Mouse (Mus musculus): Measurements from ENCODE around the gene Fam117b. TPM values are rescaled to one million over a fixed set of nuclear protein-coding genes. Genes with fewer than 3 reads are reported as not detected.

Gene Fam117b
- polyA plus RNA-seq, 1 experiment from 2014 or later, result 14.6 TPM

- no peak overlapping the region for H3K4me3 ChIP-seq (ENCODE audit: low read depth, low read length)
- ATAC-seq (replicated peaks; ENCODE audit: insufficient number of reproducible peaks, low FRiP score, low TSS enrichment, low read depth), result no peak
- DNase-seq (ENCODE audit: low spot score), result no peak
- H3K4me1 ChIP-seq (ENCODE audit: control insufficient read depth, insufficient read depth, low read length), result no peaks in the 10 kb centered on the region
- no peak overlapping the region for H3K9ac ChIP-seq (replicated peaks; ENCODE audit: low read length)
- no peak overlapping the region for H3K4me2 ChIP-seq (ENCODE audit: low read depth, low read length)
- no peaks in the 10 kb centered on the region for H3K9me3 ChIP-seq (replicated peaks; ENCODE audit: control insufficient read depth, low read length)
- no peaks in the 10 kb centered on the region for H3K36me3 ChIP-seq (replicated peaks; ENCODE audit: control insufficient read depth, insufficient read depth, low read depth, low read length)
- H3K27ac ChIP-seq (replicated peaks; ENCODE audit: low read depth, low read length), result no peak overlapping the region
- no peaks in the 10 kb centered on the region for H3K27me3 ChIP-seq (ENCODE audit: control insufficient read depth, insufficient read depth, low read length)
- 89% methylated on average over 1 of the region's 1 CpGs for WGBS
Measured at GRCm38 (mm10) chr1:59959941-59960340, 47.1 kb downstream of the Fam117b start.

- DNase-seq (ENCODE audit: low spot score) (no peak), ATAC-seq (replicated peaks; ENCODE audit: insufficient number of reproducible peaks, low FRiP score, low TSS enrichment, low read depth) (no peak)
- Histone ChIP-seq H3K36me3 (replicated peaks; ENCODE audit: control insufficient read depth, insufficient read depth, low read depth, low read length) (no peaks in the 10 kb centered on the region), H3K4me2 (ENCODE audit: low read depth, low read length) (no peak overlapping the region), H3K27ac (replicated peaks; ENCODE audit: low read depth, low read length) (no peak overlapping the region), H3K4me1 (ENCODE audit: control insufficient read depth, insufficient read depth, low read length) (no peaks in the 10 kb centered on the region), H3K27me3 (ENCODE audit: control insufficient read depth, insufficient read depth, low read length) (no peaks in the 10 kb centered on the region), H3K9ac (replicated peaks; ENCODE audit: low read length) (no peak overlapping the region), H3K9me3 (replicated peaks; ENCODE audit: control insufficient read depth, low read length) (no peaks in the 10 kb centered on the region), H3K4me3 (ENCODE audit: low read depth, low read length) (no peak overlapping the region)
- 86% methylated on average over 6 of the region's 6 CpGs for WGBS
Measured at GRCm38 (mm10) chr1:59966171-59966785, 53.5 kb downstream of the Fam117b start.

GRCm38 (mm10) chr1:59967291-59967690, 54.5 kb downstream of the Fam117b start:
- no peak for ATAC-seq (replicated peaks; ENCODE audit: insufficient number of reproducible peaks, low FRiP score, low TSS enrichment, low read depth)
- H3K9ac ChIP-seq (replicated peaks; ENCODE audit: low read length), result no peak overlapping the region
- 88% methylated on average over 4 of the region's 4 CpGs for WGBS
- no peaks in the 10 kb centered on the region for H3K36me3 ChIP-seq (replicated peaks; ENCODE audit: control insufficient read depth, insufficient read depth, low read depth, low read length)
- H3K4me1 ChIP-seq (ENCODE audit: control insufficient read depth, insufficient read depth, low read length), result no peaks in the 10 kb centered on the region
- no peak overlapping the region for H3K4me2 ChIP-seq (ENCODE audit: low read depth, low read length)
- no peak overlapping the region for H3K4me3 ChIP-seq (ENCODE audit: low read depth, low read length)
- DNase-seq (ENCODE audit: low spot score), result peak; percentile 26
- H3K27me3 ChIP-seq (ENCODE audit: control insufficient read depth, insufficient read depth, low read length), result no peaks in the 10 kb centered on the region
- H3K9me3 ChIP-seq (replicated peaks; ENCODE audit: control insufficient read depth, low read length), result no peaks in the 10 kb centered on the region
- H3K27ac ChIP-seq (replicated peaks; ENCODE audit: low read depth, low read length), result no peak overlapping the region

- Histone ChIP-seq H3K4me1 (ENCODE audit: control insufficient read depth, insufficient read depth, low read length) (no peaks in the 10 kb centered on the region), H3K9ac (replicated peaks; ENCODE audit: low read length) (no peak overlapping the region), H3K9me3 (replicated peaks; ENCODE audit: control insufficient read depth, low read length) (no peaks in the 10 kb centered on the region), H3K27me3 (ENCODE audit: control insufficient read depth, insufficient read depth, low read length) (no peaks in the 10 kb centered on the region), H3K27ac (replicated peaks; ENCODE audit: low read depth, low read length) (no peak overlapping the region), H3K4me2 (ENCODE audit: low read depth, low read length) (no peak overlapping the region), H3K4me3 (ENCODE audit: low read depth, low read length) (no peak overlapping the region), H3K36me3 (replicated peaks; ENCODE audit: control insufficient read depth, insufficient read depth, low read depth, low read length) (no peaks in the 10 kb centered on the region)
- ATAC-seq (replicated peaks; ENCODE audit: insufficient number of reproducible peaks, low FRiP score, low TSS enrichment, low read depth) (no peak), DNase-seq (ENCODE audit: low spot score) (no peak)
Measured at GRCm38 (mm10) chr1:59986626-59987025, 73.8 kb downstream of the Fam117b start.

GRCm38 (mm10) chr1:59987399-59988040, 74.7 kb downstream of the Fam117b start:
- Histone ChIP-seq H3K9me3 (replicated peaks; ENCODE audit: control insufficient read depth, low read length) (no peaks in the 10 kb centered on the region), H3K9ac (replicated peaks; ENCODE audit: low read length) (no peak overlapping the region), H3K4me3 (ENCODE audit: low read depth, low read length) (no peak overlapping the region), H3K36me3 (replicated peaks; ENCODE audit: control insufficient read depth, insufficient read depth, low read depth, low read length) (no peaks in the 10 kb centered on the region), H3K27ac (replicated peaks; ENCODE audit: low read depth, low read length) (no peak overlapping the region), H3K4me1 (ENCODE audit: control insufficient read depth, insufficient read depth, low read length) (no peaks in the 10 kb centered on the region), H3K4me2 (ENCODE audit: low read depth, low read length) (no peak overlapping the region), H3K27me3 (ENCODE audit: control insufficient read depth, insufficient read depth, low read length) (no peaks in the 10 kb centered on the region)
- no peak for DNase-seq (ENCODE audit: low spot score)
- ATAC-seq (replicated peaks; ENCODE audit: insufficient number of reproducible peaks, low FRiP score, low TSS enrichment, low read depth), result no peak
- 89% methylated on average over 3 of the region's 3 CpGs for WGBS

GRCm38 (mm10) chr1:59995646-59996045, 82.8 kb downstream of the Fam117b start:
- DNase-seq (ENCODE audit: low spot score) (no peak), ATAC-seq (replicated peaks; ENCODE audit: insufficient number of reproducible peaks, low FRiP score, low TSS enrichment, low read depth) (no peak)
- Histone ChIP-seq H3K9ac (replicated peaks; ENCODE audit: low read length) (no peak overlapping the region), H3K9me3 (replicated peaks; ENCODE audit: control insufficient read depth, low read length) (no peaks in the 10 kb centered on the region), H3K36me3 (replicated peaks; ENCODE audit: control insufficient read depth, insufficient read depth, low read depth, low read length) (no peaks in the 10 kb centered on the region), H3K4me2 (ENCODE audit: low read depth, low read length) (no peak overlapping the region), H3K27ac (replicated peaks; ENCODE audit: low read depth, low read length) (no peak overlapping the region), H3K4me3 (ENCODE audit: low read depth, low read length) (no peak overlapping the region), H3K27me3 (ENCODE audit: control insufficient read depth, insufficient read depth, low read length) (no peaks in the 10 kb centered on the region), H3K4me1 (ENCODE audit: control insufficient read depth, insufficient read depth, low read length) (no peaks in the 10 kb centered on the region)
- 58% methylated on average over 3 of the region's 3 CpGs for WGBS

GRCm38 (mm10) chr1:59997352-59997751, 84.5 kb downstream of the Fam117b start:
- Histone ChIP-seq H3K9ac (replicated peaks; ENCODE audit: low read length) (no peak overlapping the region), H3K4me3 (ENCODE audit: low read depth, low read length) (no peak overlapping the region), H3K36me3 (replicated peaks; ENCODE audit: control insufficient read depth, insufficient read depth, low read depth, low read length) (no peaks in the 10 kb centered on the region), H3K4me1 (ENCODE audit: control insufficient read depth, insufficient read depth, low read length) (no peaks in the 10 kb centered on the region), H3K9me3 (replicated peaks; ENCODE audit: control insufficient read depth, low read length) (no peaks in the 10 kb centered on the region), H3K27me3 (ENCODE audit: control insufficient read depth, insufficient read depth, low read length) (no peaks in the 10 kb centered on the region), H3K4me2 (ENCODE audit: low read depth, low read length) (no peak overlapping the region), H3K27ac (replicated peaks; ENCODE audit: low read depth, low read length) (no peak overlapping the region)
- 78% methylated on average over 5 of the region's 5 CpGs for WGBS
- DNase-seq (ENCODE audit: low spot score), result no peak
- no peak for ATAC-seq (replicated peaks; ENCODE audit: insufficient number of reproducible peaks, low FRiP score, low TSS enrichment, low read depth)

- Histone ChIP-seq H3K27ac (replicated peaks; ENCODE audit: low read depth, low read length) (no peak overlapping the region), H3K4me1 (ENCODE audit: control insufficient read depth, insufficient read depth, low read length) (no peaks in the 10 kb centered on the region), H3K36me3 (replicated peaks; ENCODE audit: control insufficient read depth, insufficient read depth, low read depth, low read length) (no peaks in the 10 kb centered on the region), H3K9ac (replicated peaks; ENCODE audit: low read length) (no peak overlapping the region), H3K27me3 (ENCODE audit: control insufficient read depth, insufficient read depth, low read length) (no peaks in the 10 kb centered on the region), H3K4me2 (ENCODE audit: low read depth, low read length) (no peak overlapping the region), H3K9me3 (replicated peaks; ENCODE audit: control insufficient read depth, low read length) (no peaks in the 10 kb centered on the region), H3K4me3 (ENCODE audit: low read depth, low read length) (no peak overlapping the region)
- 67% methylated on average over 2 of the region's 2 CpGs for WGBS
- ATAC-seq (replicated peaks; ENCODE audit: insufficient number of reproducible peaks, low FRiP score, low TSS enrichment, low read depth) (no peak), DNase-seq (ENCODE audit: low spot score) (peak; percentile 18)
Measured at GRCm38 (mm10) chr1:60000319-60000718, 87.5 kb downstream of the Fam117b start.

All from embryonic facial prominence, embryonic 11.5 days (tissue).